Mouse (Mus musculus) thymus, postnatal 0 days (tissue): Measurements from ENCODE around the gene 5031410I06Rik. TPM values are rescaled to one million over a fixed set of nuclear protein-coding genes. Genes with fewer than 3 reads are reported as not detected.
"Not testable (repeated sequence)": the region's sequence is repeated elsewhere in the genome, so short reads cannot be mapped to it uniquely, and the experiment has no call there.

Experiments used
- DNase-seq: peaks from one replicate; pipeline ENCODE4 v3.0.0-alpha.2; 2015; ENCODE audit warnings: low spot score
- polyA plus RNA-seq: library from polyadenylated mRNA; unstranded; fragments of >200 nt; fragmentation: Nextera tagmentation; extraction: Ambion mirVana; gene quantifications from 2 replicates; pipeline ENCODE4 v1.2.1, GENCODE M21; 2015

5031410I06Rik gene
- polyA plus RNA-seq, result 0.09 TPM in 1 of 2 replicates, not detected in the other

GRCm38 (mm10) chr5:26105262-26105661, at the start of gene 5031410I06Rik:
Gene 5031410I06Rik, minus strand, starts transcription at chr5:26105362.
- DNase-seq, result not testable (repeated sequence)

GRCm38 (mm10) chr5:26142891-26143290, 37.7 kb upstream of the 5031410I06Rik start:
- no peak for DNase-seq

DNA sequence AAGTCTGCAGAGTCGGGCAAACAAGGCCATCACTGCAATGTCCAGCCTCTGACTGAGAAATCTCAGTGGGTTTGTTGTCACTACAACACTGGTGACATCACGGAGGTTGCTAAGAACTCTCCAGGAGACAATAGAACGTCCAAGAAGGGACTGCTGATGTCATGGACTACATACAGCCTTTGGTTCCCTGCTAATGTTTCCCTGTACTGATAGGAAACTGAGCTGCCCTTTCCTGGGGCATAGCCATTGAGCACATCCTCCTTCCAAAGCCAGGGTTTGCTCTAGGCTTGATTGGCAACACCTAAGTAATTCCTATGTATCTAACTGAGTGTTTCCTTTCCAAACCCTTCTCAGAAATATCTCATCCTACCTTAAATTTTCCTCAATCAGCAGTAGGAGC, 16.2 kb upstream of the 5031410I06Rik start, which contains the start of gene Gm10220:
Gm10220 (minus strand) TSS at position 101 of the 400 bp plus-strand sequence.
- DNase-seq, result not testable (repeated sequence)

GRCm38 (mm10) chr5:26089191-26089590, 16.0 kb downstream of the 5031410I06Rik start, which contains the start of gene Gm10471:
Gene Gm10471, minus strand, starts transcription at chr5:26089291.
- DNase-seq, result not testable (repeated sequence)

DNA sequence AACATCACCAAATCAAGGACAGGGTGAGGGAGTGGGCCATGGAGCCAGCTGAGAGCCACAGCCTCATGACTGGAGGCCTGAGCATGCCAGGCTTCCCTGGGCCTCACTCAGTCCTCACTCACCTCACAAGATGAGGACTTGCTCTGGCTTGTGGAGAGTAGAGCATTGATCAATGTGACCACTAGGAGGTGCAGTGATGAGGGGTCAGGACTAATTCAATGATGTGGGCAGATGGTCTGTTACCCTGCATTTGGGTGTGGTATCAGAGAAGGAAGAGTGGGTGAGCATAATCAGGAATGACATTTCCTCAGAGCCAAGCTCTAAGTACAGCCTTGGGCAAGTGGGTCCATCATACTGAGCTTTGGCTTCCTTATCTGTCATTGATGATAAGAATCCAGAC, 26.1 kb downstream of the 5031410I06Rik start:
- peak; percentile 1 for DNase-seq

- no peak for DNase-seq
These were observed 34.4 kb downstream of the 5031410I06Rik start for GRCm38 (mm10) chr5:26070716-26071115.

DNA sequence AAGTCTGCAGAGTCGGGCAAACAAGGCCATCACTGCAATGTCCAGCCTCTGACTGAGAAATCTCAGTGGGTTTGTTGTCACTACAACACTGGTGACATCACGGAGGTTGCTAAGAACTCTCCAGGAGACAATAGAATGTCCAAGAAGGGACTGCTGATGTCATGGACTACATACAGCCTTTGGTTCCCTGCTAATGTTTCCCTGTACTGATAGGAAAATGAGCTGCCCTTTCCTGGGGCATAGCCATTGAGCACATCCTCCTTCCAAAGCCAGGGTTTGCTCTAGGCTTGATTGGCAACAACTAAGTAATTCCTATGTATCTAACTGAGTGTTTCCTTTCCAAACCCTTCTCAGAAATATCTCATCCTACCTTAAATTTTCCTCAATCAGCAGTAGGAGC, 46.7 kb downstream of the 5031410I06Rik start, which contains the start of gene Gm7347:
Gm7347 (minus strand) TSS at position 101 of the 400 bp plus-strand sequence.
- DNase-seq, result not testable (repeated sequence)

Other genes with a start within 250 kb of the 5031410I06Rik start
- not detected in 2 replicates for gene Gm21663, start 163.0 kb downstream of the 5031410I06Rik start, polyA plus RNA-seq
- not detected in 2 replicates for gene Gm21671, start 150.9 kb downstream of the 5031410I06Rik start, polyA plus RNA-seq
- not detected in 2 replicates for gene Gm21680, start 132.7 kb downstream of the 5031410I06Rik start, polyA plus RNA-seq
- 0.10 TPM in 1 of 2 replicates, not detected in the other for gene Gm21698, start 116.7 kb downstream of the 5031410I06Rik start, polyA plus RNA-seq
- gene Gm1979, start 100.6 kb downstream of the 5031410I06Rik start, polyA plus RNA-seq, result 0.09 TPM in 1 of 2 replicates, not detected in the other
- not detected in 2 replicates for gene Gm5862, start 82.4 kb downstream of the 5031410I06Rik start, polyA plus RNA-seq
- not detected in 2 replicates for gene Speer4a, start 65.8 kb downstream of the 5031410I06Rik start, polyA plus RNA-seq
- gene Gm7347, start 46.8 kb downstream of the 5031410I06Rik start, polyA plus RNA-seq, result not detected in 2 replicates
- gene Gm10471, start 16.1 kb downstream of the 5031410I06Rik start, polyA plus RNA-seq, result not detected in 2 replicates
- gene Gm10220, start 16.1 kb upstream of the 5031410I06Rik start, polyA plus RNA-seq, result 0.05 TPM in 1 of 2 replicates, not detected in the other
- 0.10 TPM in 1 of 2 replicates, not detected in the other for gene Gm7361, start 152.3 kb upstream of the 5031410I06Rik start, polyA plus RNA-seq